Mouse (Mus musculus): ENCODE measurements around the gene Lrmda.

DNA sequence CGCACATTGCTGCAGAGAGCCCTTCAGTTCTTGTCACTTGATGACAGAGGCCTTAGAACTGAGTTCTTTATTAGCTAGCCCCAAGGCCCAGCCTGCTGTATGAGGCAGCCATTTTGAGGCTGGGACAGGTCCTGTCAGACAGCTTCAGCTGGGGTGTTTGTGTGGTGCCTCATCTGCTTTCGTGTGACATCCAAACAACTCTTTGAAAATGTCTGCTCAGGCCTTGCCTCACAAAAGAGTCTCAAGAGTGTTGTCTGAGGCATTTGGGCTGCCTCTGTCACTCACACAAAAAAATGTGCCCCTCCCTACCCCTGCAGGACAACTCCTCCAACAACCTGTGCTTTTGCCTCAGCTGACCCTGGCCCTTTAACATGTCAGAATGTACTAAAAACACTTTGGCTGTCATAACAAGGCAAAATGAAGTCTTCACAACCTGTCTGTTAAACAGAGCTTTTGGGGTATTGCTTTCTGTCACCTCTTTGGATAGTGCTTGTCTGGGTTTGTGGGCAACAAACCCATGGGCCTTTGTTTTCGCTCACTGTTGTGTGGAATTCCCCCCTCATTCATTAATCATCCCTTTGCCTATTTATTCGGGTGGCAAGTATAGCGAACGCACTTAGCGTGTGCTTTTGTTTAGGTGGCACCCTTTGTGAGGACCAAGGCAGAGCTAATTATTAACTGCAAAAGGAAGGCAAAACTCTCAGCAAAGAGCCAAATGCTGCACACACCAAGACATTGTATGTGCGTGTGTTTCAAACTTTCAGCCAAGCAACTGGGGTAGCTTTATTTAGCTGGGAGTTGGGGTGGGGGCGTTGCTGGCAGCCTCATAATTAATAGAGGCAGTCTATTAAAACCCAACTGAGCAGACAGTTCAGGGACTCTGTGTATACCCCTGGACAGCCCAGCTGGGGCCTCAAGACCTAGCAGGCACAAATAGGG is 660.5 kb downstream of the Lrmda start:
- TF ChIP-seq CTCF (IDR thresholded peaks at IDR 0.05; ENCODE audit: low read depth) = no peak
- TF ChIP-seq EP300 (IDR thresholded peaks at IDR 0.05; ENCODE audit: low read depth) = no peak

Data from heart, postnatal 0 days (tissue).